Mouse (Mus musculus): Measurements from ENCODE around the gene Nell2.
"Not testable (repeated sequence)": the region's sequence is repeated elsewhere in the genome, so short reads cannot be mapped to it uniquely, and the experiment has no call there.

Nell2 gene

GRCm38 (mm10) chr15:95527948-95528861, at the start of gene Nell2:
TSS of gene Nell2 (minus strand) at chr15:95528559.
- DNase-seq (ENCODE audit: low read depth in 1 of 2, low spot score in 2 of 2): no peak

GRCm38 (mm10) chr15:95574661-95575060, 46.3 kb upstream of the Nell2 start:
- no peak for DNase-seq (ENCODE audit: low read depth in 1 of 2, low spot score in 2 of 2)

GRCm38 (mm10) chr15:95569606-95570005, 41.2 kb upstream of the Nell2 start:
- no peak for DNase-seq (ENCODE audit: low read depth in 1 of 2, low spot score in 2 of 2)

GRCm38 (mm10) chr15:95565160-95565559, 36.8 kb upstream of the Nell2 start:
- no peak for DNase-seq (ENCODE audit: low read depth in 1 of 2, low spot score in 2 of 2)

GRCm38 (mm10) chr15:95561303-95561702, 32.9 kb upstream of the Nell2 start:
- no peak for DNase-seq (ENCODE audit: low read depth in 1 of 2, low spot score in 2 of 2)

- no peak for DNase-seq (ENCODE audit: low read depth in 1 of 2, low spot score in 2 of 2)
These were observed 21.7 kb upstream of the Nell2 start for GRCm38 (mm10) chr15:95550011-95550410.

GRCm38 (mm10) chr15:95542632-95543031, 14.3 kb upstream of the Nell2 start:
- DNase-seq (ENCODE audit: low read depth in 1 of 2, low spot score in 2 of 2): no peak

- no peak for DNase-seq (ENCODE audit: low read depth in 1 of 2, low spot score in 2 of 2)
These were observed 8.4 kb upstream of the Nell2 start for GRCm38 (mm10) chr15:95536724-95537123.

GRCm38 (mm10) chr15:95536230-95536629, 7.9 kb upstream of the Nell2 start:
- DNase-seq (ENCODE audit: low read depth in 1 of 2, low spot score in 2 of 2): no peak

- no peak for DNase-seq (ENCODE audit: low read depth in 1 of 2, low spot score in 2 of 2)
These were observed 6.3 kb upstream of the Nell2 start for GRCm38 (mm10) chr15:95534644-95535043.

- DNase-seq (ENCODE audit: low read depth in 1 of 2, low spot score in 2 of 2): no peak
These were observed 855 bp downstream of the Nell2 start for GRCm38 (mm10) chr15:95527461-95527947.

- DNase-seq (ENCODE audit: low read depth in 1 of 2, low spot score in 2 of 2): no peak
These were observed 1.5 kb downstream of the Nell2 start for GRCm38 (mm10) chr15:95526626-95527411.

- no peak for DNase-seq (ENCODE audit: low read depth in 1 of 2, low spot score in 2 of 2)
These were observed 2.4 kb downstream of the Nell2 start for GRCm38 (mm10) chr15:95525997-95526396.

GRCm38 (mm10) chr15:95518204-95518603, 10.2 kb downstream of the Nell2 start:
- DNase-seq (ENCODE audit: low read depth in 1 of 2, low spot score in 2 of 2): no peak

GRCm38 (mm10) chr15:95513306-95513705, 15.1 kb downstream of the Nell2 start:
- not testable (repeated sequence) for DNase-seq (ENCODE audit: low read depth in 1 of 2, low spot score in 2 of 2)

GRCm38 (mm10) chr15:95495666-95496065, 32.7 kb downstream of the Nell2 start:
- no peak for DNase-seq (ENCODE audit: low read depth in 1 of 2, low spot score in 2 of 2)

- DNase-seq (ENCODE audit: low read depth in 1 of 2, low spot score in 2 of 2): no peak
These were observed 33.2 kb downstream of the Nell2 start for GRCm38 (mm10) chr15:95495193-95495592.

GRCm38 (mm10) chr15:95492201-95492600, 36.2 kb downstream of the Nell2 start:
- no peak for DNase-seq (ENCODE audit: low read depth in 1 of 2, low spot score in 2 of 2)

GRCm38 (mm10) chr15:95489174-95489573, 39.2 kb downstream of the Nell2 start:
- no peak for DNase-seq (ENCODE audit: low read depth in 1 of 2, low spot score in 2 of 2)

GRCm38 (mm10) chr15:95487961-95488360, 40.4 kb downstream of the Nell2 start:
- DNase-seq (ENCODE audit: low read depth in 1 of 2, low spot score in 2 of 2): no peak

- DNase-seq (ENCODE audit: low read depth in 1 of 2, low spot score in 2 of 2): no peak
These were observed 46.4 kb downstream of the Nell2 start for GRCm38 (mm10) chr15:95482002-95482401.

- no peak for DNase-seq (ENCODE audit: low read depth in 1 of 2, low spot score in 2 of 2)
These were observed 46.8 kb downstream of the Nell2 start for GRCm38 (mm10) chr15:95481585-95481984.
